Mouse (Mus musculus) spleen, adult 10 weeks (tissue): Measurements from ENCODE around the gene Strip2. TPM values are rescaled to one million over a fixed set of nuclear protein-coding genes. Genes with fewer than 3 reads are reported as not detected.

ENCODE experiments used
- polyA plus RNA-seq: library from polyadenylated mRNA; stranded (reverse); fragments of 350-450 nt; fragmentation: Illumina TruSeq; extraction: RNeasy Lipid Tissue Mini Kit (QIAGEN cat#74804); gene quantifications from one replicate; pipeline ENCODE4 v1.2.3, GENCODE M21; 2015; ENCODE audit warnings: low replicate concordance; ENCODE audit not compliant: insufficient read depth

Strip2 gene
- 5.6 TPM for polyA plus RNA-seq

GRCm38 (mm10) chr6:29916530-29917382 lies at the start of gene Strip2:
Gene Strip2 (plus strand): TSS chr6:29917012.

Other genes starting within 250 kb of the Strip2 start
- 21.4 TPM for gene Tspan33, start 222.8 kb upstream of the Strip2 start, polyA plus RNA-seq
- 3.8 TPM for gene Smo, start 181.5 kb upstream of the Strip2 start, polyA plus RNA-seq
- 38.4 TPM for gene Ahcyl2, start 149.0 kb upstream of the Strip2 start, polyA plus RNA-seq
- 33.8 TPM for gene Nrf1, start 131.0 kb downstream of the Strip2 start, polyA plus RNA-seq